Mouse (Mus musculus) embryo, embryonic 11.5 days (tissue): ENCODE results near the gene Klf6.

ENCODE experiments used
- DNase-seq: peaks from one replicate; pipeline ENCODE4 v3.0.0-alpha.2; 2012; ENCODE audit warnings: low read depth, low spot score

Klf6 gene

GRCm38 (mm10) chr13:5899021-5899420, 37.7 kb downstream of the Klf6 start:
- no peak for DNase-seq

DNA sequence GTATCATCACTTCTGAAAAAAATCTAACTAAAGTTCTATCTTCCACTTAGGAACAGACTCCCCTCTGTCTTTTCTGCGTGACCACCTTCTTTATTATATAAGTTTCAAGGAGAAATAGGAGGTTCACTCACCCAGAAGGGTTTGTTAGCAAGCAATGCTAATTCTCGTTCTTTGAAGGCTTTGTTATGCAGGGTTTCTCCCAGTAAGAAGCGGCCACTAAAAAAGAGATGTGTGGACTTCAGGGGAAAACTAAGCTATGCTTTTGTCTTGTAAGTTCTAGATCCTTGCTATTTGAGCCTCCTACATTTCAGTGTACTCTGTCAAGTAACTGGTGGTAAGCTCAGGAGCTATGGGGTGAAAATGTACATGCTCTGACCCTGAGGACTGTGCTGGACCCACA, 38.4 kb downstream of the Klf6 start:
- no peak for DNase-seq

- DNase-seq: no peak
These were observed 51.9 kb downstream of the Klf6 start for GRCm38 (mm10) chr13:5913201-5913600.

GRCm38 (mm10) chr13:5917360-5917759, 56.1 kb downstream of the Klf6 start:
- no peak for DNase-seq

DNA sequence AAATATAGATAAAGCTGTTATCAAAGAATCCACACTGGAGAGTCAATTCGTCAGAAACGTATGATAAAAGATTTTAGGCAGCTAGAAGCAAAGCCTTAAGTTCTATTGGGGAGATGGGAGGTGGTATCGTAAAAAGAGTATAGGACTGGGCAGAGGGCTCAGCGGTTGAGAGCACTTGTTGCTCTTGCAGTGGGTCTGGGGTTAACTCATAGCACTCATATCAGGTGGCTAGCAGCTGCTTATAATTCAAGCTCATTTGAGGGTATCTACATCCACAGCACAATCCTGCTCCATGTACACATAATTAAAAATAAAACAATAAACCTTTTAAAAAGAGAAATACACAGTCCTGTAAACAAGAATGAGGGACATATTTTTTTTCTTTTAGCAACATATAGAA, 58.7 kb downstream of the Klf6 start:
- DNase-seq: no peak
